Mouse (Mus musculus): ENCODE data around the gene Ier3. TPM values are rescaled to one million over a fixed set of nuclear protein-coding genes. Genes with fewer than 3 reads are reported as not detected.
A peak's percentile ranks its signal among the peaks of the same experiment; 100 is the strongest.

Gene Ier3
- polyA plus RNA-seq, 1 experiment from 2014 or later: 11.6 TPM

GRCm38 (mm10) chr17:35812736-35813135 is 8.7 kb upstream of the Ier3 start:
- no peak overlapping the region for H3K4me3 ChIP-seq
- 78% methylated on average over 6 of the region's 6 CpGs for WGBS
- H3K4me1 ChIP-seq (replicated peaks): peaks cover 14% of the 10 kb centered on the region
- H3K4me2 ChIP-seq: no peak overlapping the region
- H3K9ac ChIP-seq: no peak overlapping the region
- no peaks in the 10 kb centered on the region for H3K9me3 ChIP-seq
- H3K27me3 ChIP-seq: no peaks in the 10 kb centered on the region
- peak overlapping the region; percentile 62 for H3K27ac ChIP-seq (replicated peaks)
- no peak for ATAC-seq (ENCODE audit: low read depth)
- no peaks in the 10 kb centered on the region for H3K36me3 ChIP-seq

- Histone ChIP-seq H3K27me3 (no peaks in the 10 kb centered on the region), H3K36me3 (no peaks in the 10 kb centered on the region), H3K4me2 (no peak overlapping the region), H3K4me3 (no peak overlapping the region), H3K27ac (replicated peaks) (peak overlapping the region; percentile 62), H3K9ac (no peak overlapping the region), H3K9me3 (no peaks in the 10 kb centered on the region), H3K4me1 (replicated peaks) (peaks cover 14% of the 10 kb centered on the region)
- ATAC-seq (ENCODE audit: low read depth): peak; percentile 69
- whole genome bisulfite sequencing: 50% methylated on average over 7 of the region's 7 CpGs
Observed at GRCm38 (mm10) chr17:35813245-35813647, 8.2 kb upstream of the Ier3 start.

GRCm38 (mm10) chr17:35813653-35814052 is 7.8 kb upstream of the Ier3 start:
- H3K27me3 ChIP-seq: no peaks in the 10 kb centered on the region
- no peak overlapping the region for H3K9ac ChIP-seq
- no peak overlapping the region for H3K4me3 ChIP-seq
- peak overlapping the region; percentile 42; the same call in 1 of the 2 replicates for H3K27ac ChIP-seq (replicated peaks)
- H3K4me2 ChIP-seq: no peak overlapping the region
- peaks cover 14% of the 10 kb centered on the region for H3K4me1 ChIP-seq (replicated peaks)
- H3K9me3 ChIP-seq: no peaks in the 10 kb centered on the region
- WGBS: 85% methylated on average over 7 of the region's 7 CpGs
- ATAC-seq (ENCODE audit: low read depth): 0 out of 2 replicates have a peak, but pooled peaks have one; percentile 8
- no peaks in the 10 kb centered on the region for H3K36me3 ChIP-seq

GRCm38 (mm10) chr17:35814678-35815077 is 6.8 kb upstream of the Ier3 start:
- H3K9ac ChIP-seq: no peak overlapping the region
- 54% methylated on average over 6 of the region's 6 CpGs for WGBS
- H3K36me3 ChIP-seq: no peaks in the 10 kb centered on the region
- peaks cover 14% of the 10 kb centered on the region for H3K4me1 ChIP-seq (replicated peaks)
- no peaks in the 10 kb centered on the region for H3K9me3 ChIP-seq
- peaks cover 8% of the 10 kb centered on the region for H3K27me3 ChIP-seq
- no peak overlapping the region for H3K4me3 ChIP-seq
- no peak overlapping the region for H3K4me2 ChIP-seq
- H3K27ac ChIP-seq (replicated peaks): no peak overlapping the region
- ATAC-seq (ENCODE audit: low read depth): no peak

- H3K4me3 ChIP-seq: no peak overlapping the region
- no peak overlapping the region for H3K9ac ChIP-seq
Observed at GRCm38 (mm10) chr17:35815836-35816235, 5.6 kb upstream of the Ier3 start.

GRCm38 (mm10) chr17:35816686-35817085 is 4.8 kb upstream of the Ier3 start:
- no peak for ATAC-seq (ENCODE audit: low read depth)
- Histone ChIP-seq H3K36me3 (no peaks in the 10 kb centered on the region), H3K4me3 (no peak overlapping the region), H3K4me1 (replicated peaks) (peaks cover 24% of the 10 kb centered on the region), H3K27me3 (peaks cover 20% of the 10 kb centered on the region), H3K9ac (no peak overlapping the region), H3K9me3 (no peaks in the 10 kb centered on the region), H3K27ac (replicated peaks) (no peak overlapping the region), H3K4me2 (no peak overlapping the region)
- 40% methylated on average over 8 of the region's 14 CpGs for WGBS

More at GRCm38 (mm10) chr17:35815836-35816235, 5.6 kb upstream of the Ier3 start:
- Histone ChIP-seq H3K27me3 (peaks cover 19% of the 10 kb centered on the region), H3K4me1 (replicated peaks) (peaks cover 16% of the 10 kb centered on the region), H3K36me3 (no peaks in the 10 kb centered on the region), H3K9me3 (no peaks in the 10 kb centered on the region), H3K27ac (replicated peaks) (no peak overlapping the region), H3K4me2 (no peak overlapping the region)
- ATAC-seq (ENCODE audit: low read depth): no peak
- 49% methylated on average over 7 of the region's 7 CpGs for WGBS

GRCm38 (mm10) chr17:35817226-35817625 is 4.3 kb upstream of the Ier3 start:
- Histone ChIP-seq H3K36me3 (no peaks in the 10 kb centered on the region), H3K27me3 (peaks cover 20% of the 10 kb centered on the region), H3K4me3 (no peak overlapping the region), H3K4me2 (no peak overlapping the region), H3K9ac (no peak overlapping the region), H3K9me3 (no peaks in the 10 kb centered on the region), H3K27ac (replicated peaks) (no peak overlapping the region), H3K4me1 (replicated peaks) (peaks cover 29% of the 10 kb centered on the region)
- WGBS: 53% methylated on average over 10 of the region's 10 CpGs
- ATAC-seq (ENCODE audit: low read depth): no peak

- no peak overlapping the region for H3K4me2 ChIP-seq
- no peak for ATAC-seq (ENCODE audit: low read depth)
Observed at GRCm38 (mm10) chr17:35820111-35820510, 1.4 kb upstream of the Ier3 start.

GRCm38 (mm10) chr17:35822564-35822963 is 1.1 kb downstream of the Ier3 start:
- WGBS: 2% methylated on average over 11 of the region's 11 CpGs
- peak overlapping the region; percentile 80 for H3K9ac ChIP-seq
- H3K9me3 ChIP-seq: no peaks in the 10 kb centered on the region
- H3K36me3 ChIP-seq: peaks cover 30% of the 10 kb centered on the region
- peaks cover 20% of the 10 kb centered on the region for H3K27me3 ChIP-seq
- H3K4me3 ChIP-seq: peak overlapping the region; percentile 65
- H3K27ac ChIP-seq (replicated peaks): peak overlapping the region; percentile 81
- H3K4me1 ChIP-seq (replicated peaks): peaks cover 33% of the 10 kb centered on the region
- peak; percentile 25 for ATAC-seq (ENCODE audit: low read depth)
- peak overlapping the region; percentile 88 for H3K4me2 ChIP-seq

More at GRCm38 (mm10) chr17:35820111-35820510, 1.4 kb upstream of the Ier3 start:
- H3K27me3 ChIP-seq: peaks cover 20% of the 10 kb centered on the region
- H3K36me3 ChIP-seq: 0 out of 2 replicates have a peak, but pooled peaks cover 5% of the 10 kb centered on the region
- H3K9me3 ChIP-seq: no peaks in the 10 kb centered on the region
- H3K4me1 ChIP-seq (replicated peaks): peaks cover 33% of the 10 kb centered on the region
- 85% methylated on average over 5 of the region's 5 CpGs for WGBS
- H3K9ac ChIP-seq: no peak overlapping the region
- H3K4me3 ChIP-seq: no peak overlapping the region
- H3K27ac ChIP-seq (replicated peaks): no peak overlapping the region

- ATAC-seq (ENCODE audit: low read depth): peak; percentile 90
- H3K4me2 ChIP-seq: peak within 1 kb of the TSS; percentile 88
- H3K9ac ChIP-seq: peak within 1 kb of the TSS; percentile 80
- peaks cover 20% of the 10 kb centered on the region for H3K27me3 ChIP-seq
- H3K36me3 ChIP-seq: peaks cover 37% of the 10 kb centered on the region
- WGBS: under 1% methylated on average over 35 of the region's 47 CpGs
- peak within 1 kb of the TSS; percentile 81 for H3K27ac ChIP-seq (replicated peaks)
- H3K4me1 ChIP-seq (replicated peaks): peaks cover 33% of the 10 kb centered on the region
- H3K4me3 ChIP-seq: peak within 1 kb of the TSS; percentile 65
- no peaks in the 10 kb centered on the region for H3K9me3 ChIP-seq
Observed at GRCm38 (mm10) chr17:35822964-35823937, 1.8 kb downstream of the Ier3 start, which contains the start of gene Flot1. Flot1 (plus strand) TSS chr17:35823230.

GRCm38 (mm10) chr17:35824402-35824801 is 2.9 kb downstream of the Ier3 start:
- peak overlapping the region; percentile 88 for H3K4me2 ChIP-seq
- peaks cover 15% of the 10 kb centered on the region for H3K27me3 ChIP-seq
- peaks cover 42% of the 10 kb centered on the region for H3K36me3 ChIP-seq
- peak overlapping the region; percentile 80 for H3K9ac ChIP-seq
- H3K4me3 ChIP-seq: peak overlapping the region; percentile 65
- peaks cover 35% of the 10 kb centered on the region for H3K4me1 ChIP-seq (replicated peaks)
- H3K9me3 ChIP-seq: no peaks in the 10 kb centered on the region
- WGBS: 61% methylated on average over 7 of the region's 7 CpGs
- no peak overlapping the region for H3K27ac ChIP-seq (replicated peaks)
- no peak for ATAC-seq (ENCODE audit: low read depth)

- no peak for ATAC-seq (ENCODE audit: low read depth)
- Histone ChIP-seq H3K36me3 (peaks cover 42% of the 10 kb centered on the region), H3K4me1 (replicated peaks) (peaks cover 43% of the 10 kb centered on the region), H3K9me3 (no peaks in the 10 kb centered on the region), H3K4me2 (no peak overlapping the region), H3K27ac (replicated peaks) (no peak overlapping the region), H3K4me3 (no peak overlapping the region), H3K27me3 (peaks cover 7% of the 10 kb centered on the region), H3K9ac (no peak overlapping the region)
- 95% methylated on average over 13 of the region's 13 CpGs for WGBS
Observed at GRCm38 (mm10) chr17:35825109-35825850, 3.8 kb downstream of the Ier3 start.
